Comparison of ENCODE assay signal across 8 mouse cellular contexts in genomic region chr10:100588932-100589388, GRCm38 (mm10). TPM values are rescaled to one million over a fixed set of nuclear protein-coding genes. Genes with fewer than 3 reads are reported as not detected.
DNase-seq lines count a peak whose midpoint lies in the region; ATAC-seq and TF ChIP-seq lines count a peak whose summit lies in the region.

No protein-coding gene starts in this region.

- no peak overlapping the region for H3K27ac ChIP-seq in lung, embryonic 14.5 days (ENCODE audit: low read depth)

- no peaks in the 10 kb centered on the region for H3K4me1 ChIP-seq in lung, embryonic 14.5 days (ENCODE audit: insufficient read depth)

- peak; percentile 93 for DNase-seq in MN1 (ENCODE audit: low spot score)
- DNase-seq in cerebellum, adult 8-10 months, result peak; percentile 91
- DNase-seq in forelimb bud, embryonic 11.5 days (ENCODE audit: low read depth, low spot score), result peak; percentile 91
- peak; percentile 87 to 88 for DNase-seq in layer of hippocampus, adult 8-10 months (ENCODE audit: low spot score in 2 of 2)
- peak; percentile 97 for DNase-seq in lung, embryonic 14.5 days
- DNase-seq in testis, postnatal 14 days (ENCODE audit: low spot score), result peak; percentile 88

- peak; percentile 99 for ATAC-seq in hematopoietic stem cell, adult 5-6 weeks (replicated peaks in 1 of 2; ENCODE audit: insufficient read depth in 1 of 2, low FRiP score in 2 of 2, low TSS enrichment in 1 of 2, low read depth in 1 of 2, poor library complexity in 2 of 2, severe bottlenecking in 2 of 2)
- ATAC-seq in lung, embryonic 14.5 days (ENCODE audit: insufficient read depth), result peak; percentile 100
- peak; percentile 99 for ATAC-seq in neutrophil, adult 5-6 weeks (ENCODE audit: extremely low read depth, insufficient number of reproducible peaks, low FRiP score, poor library complexity, severe bottlenecking)

- TF ChIP-seq CTCF in lung, embryonic 14.5 days (IDR thresholded peaks at IDR 0.05; ENCODE audit: low read depth), result no peak

- H3K4me3 ChIP-seq in lung, embryonic 14.5 days (ENCODE audit: low read depth, low read length), result peak overlapping the region; percentile 68

- peak overlapping the region; percentile 67 for H3K9ac ChIP-seq in lung, embryonic 14.5 days

- under 1% methylated on average over 31 of the region's 31 CpGs for WGBS in lung, embryonic 14.5 days

- no peaks in the 10 kb centered on the region for H3K36me3 ChIP-seq in lung, embryonic 14.5 days (ENCODE audit: insufficient read depth)

- no peaks in the 10 kb centered on the region for H3K9me3 ChIP-seq in lung, embryonic 14.5 days (ENCODE audit: low read depth, low read length)

- H3K4me2 ChIP-seq in lung, embryonic 14.5 days, result peak overlapping the region; percentile 57

- no peaks in the 10 kb centered on the region for H3K27me3 ChIP-seq in lung, embryonic 14.5 days (ENCODE audit: insufficient read depth, low read length)

RNA-seq across cellular contexts. Expression of gene 4930430F08Rik, which starts 1.3 kb away (rescaled TPM):
- 16.2 and 23.6 TPM in 2 replicates for total RNA-seq in hematopoietic stem cell, adult 5-6 weeks (2017)
- 10 to 100 TPM; 25.1 to 30.2 (median 26.5) TPM for total RNA-seq in layer of hippocampus, adult 8-10 months (2022)
- 8.0 and 9.1 TPM in 2 replicates for polyA plus RNA-seq in lung, embryonic 14.5 days (2014; fragmentation: Nextera tagmentation; extraction: Ambion mirVana)
- total RNA-seq in neutrophil, adult 5-6 weeks (2017), result 8.0 and 8.3 TPM in 2 replicates

RNA-seq across cellular contexts. Expression of gene 1700017N19Rik, which starts 1.3 kb away (rescaled TPM):
- total RNA-seq in hematopoietic stem cell, adult 5-6 weeks (2017), result not detected in 2 replicates
- not detected for total RNA-seq in layer of hippocampus, adult 8-10 months (2022)
- not detected in 2 replicates for polyA plus RNA-seq in lung, embryonic 14.5 days (2014; fragmentation: Nextera tagmentation; extraction: Ambion mirVana)
- not detected in 2 replicates for total RNA-seq in neutrophil, adult 5-6 weeks (2017)
